Mouse (Mus musculus): Measurements from ENCODE around the gene Ncdn. TPM values are rescaled to one million over a fixed set of nuclear protein-coding genes. Genes with fewer than 3 reads are reported as not detected.

The Ncdn gene
- polyA plus RNA-seq, 1 experiment from 2014 or later = 20.4 TPM

GRCm38 (mm10) chr4:126758299-126758698, 5.1 kb upstream of the Ncdn start:
- whole genome bisulfite sequencing (ENCODE audit: insufficient replicate concordance) = 74% methylated on average over 5 of the region's 5 CpGs
- H3K9ac ChIP-seq (ENCODE audit: low read depth, low read length) = no peak overlapping the region

DNA sequence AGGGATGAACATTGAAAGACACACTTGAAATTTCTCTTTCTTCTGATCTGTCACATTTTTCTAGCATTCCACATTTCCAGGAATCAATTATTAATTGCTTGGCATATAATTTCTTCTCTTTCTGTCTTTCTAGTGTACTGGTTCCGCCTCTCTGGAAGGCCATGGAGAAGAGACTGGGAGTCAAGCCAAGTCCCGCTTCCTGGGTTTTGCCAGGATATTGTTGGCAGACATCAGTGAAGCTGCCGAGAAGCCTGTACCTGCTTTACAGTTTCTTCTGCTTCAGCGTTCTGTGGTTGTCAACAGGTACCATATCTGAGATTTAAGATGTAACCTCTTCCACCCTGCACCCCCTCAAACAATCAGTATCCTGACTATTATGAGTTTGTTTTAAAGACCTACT, 3.5 kb upstream of the Ncdn start:
- H3K9ac ChIP-seq (ENCODE audit: low read depth, low read length) = no peak overlapping the region
- no peak overlapping the region for H3K4me2 ChIP-seq
- no peaks in the 10 kb centered on the region for H3K9me3 ChIP-seq (replicated peaks; ENCODE audit: control insufficient read depth, low read length)
- H3K4me3 ChIP-seq (ENCODE audit: low read depth, low read length) = no peak overlapping the region
- no peak overlapping the region for H3K27ac ChIP-seq (ENCODE audit: low read depth, low read length)
- peaks cover 6% of the 10 kb centered on the region; the same call in 1 of the 2 replicates for H3K36me3 ChIP-seq (ENCODE audit: control insufficient read depth, insufficient read depth, low read length)
- 76% methylated on average over 4 of the region's 4 CpGs for WGBS (ENCODE audit: insufficient replicate concordance)
- no peak for ATAC-seq (replicated peaks; ENCODE audit: insufficient number of reproducible peaks, low FRiP score, low TSS enrichment)
- peaks cover 10% of the 10 kb centered on the region for H3K4me1 ChIP-seq (ENCODE audit: control insufficient read depth, insufficient read depth, low read length)
- H3K27me3 ChIP-seq (ENCODE audit: control insufficient read depth, insufficient read depth, low read length) = no peaks in the 10 kb centered on the region

More at GRCm38 (mm10) chr4:126758299-126758698, 5.1 kb upstream of the Ncdn start:
- Histone ChIP-seq H3K9me3 (replicated peaks; ENCODE audit: control insufficient read depth, low read length) (no peaks in the 10 kb centered on the region), H3K4me3 (ENCODE audit: low read depth, low read length) (no peak overlapping the region), H3K27ac (ENCODE audit: low read depth, low read length) (no peak overlapping the region), H3K36me3 (ENCODE audit: control insufficient read depth, insufficient read depth, low read length) (peaks cover 6% of the 10 kb centered on the region; the same call in 1 of the 2 replicates), H3K4me1 (ENCODE audit: control insufficient read depth, insufficient read depth, low read length) (peaks cover 4% of the 10 kb centered on the region), H3K27me3 (ENCODE audit: control insufficient read depth, insufficient read depth, low read length) (no peaks in the 10 kb centered on the region), H3K4me2 (no peak overlapping the region)
- ATAC-seq (replicated peaks; ENCODE audit: insufficient number of reproducible peaks, low FRiP score, low TSS enrichment) = no peak

GRCm38 (mm10) chr4:126754736-126755374, 1.6 kb upstream of the Ncdn start:
- ATAC-seq (replicated peaks; ENCODE audit: insufficient number of reproducible peaks, low FRiP score, low TSS enrichment) = no peak
- H3K27ac ChIP-seq (ENCODE audit: low read depth, low read length) = no peak overlapping the region
- H3K4me2 ChIP-seq = peak overlapping the region; percentile 94
- peaks cover 14% of the 10 kb centered on the region for H3K4me1 ChIP-seq (ENCODE audit: control insufficient read depth, insufficient read depth, low read length)
- no peaks in the 10 kb centered on the region; the same call in 1 of the 2 replicates for H3K36me3 ChIP-seq (ENCODE audit: control insufficient read depth, insufficient read depth, low read length)
- no peaks in the 10 kb centered on the region for H3K27me3 ChIP-seq (ENCODE audit: control insufficient read depth, insufficient read depth, low read length)
- WGBS (ENCODE audit: insufficient replicate concordance) = 47% methylated on average over 12 of the region's 12 CpGs
- H3K9me3 ChIP-seq (replicated peaks; ENCODE audit: control insufficient read depth, low read length) = no peaks in the 10 kb centered on the region
- H3K4me3 ChIP-seq (ENCODE audit: low read depth, low read length) = peak overlapping the region; percentile 92
- H3K9ac ChIP-seq (ENCODE audit: low read depth, low read length) = no peak overlapping the region

DNA sequence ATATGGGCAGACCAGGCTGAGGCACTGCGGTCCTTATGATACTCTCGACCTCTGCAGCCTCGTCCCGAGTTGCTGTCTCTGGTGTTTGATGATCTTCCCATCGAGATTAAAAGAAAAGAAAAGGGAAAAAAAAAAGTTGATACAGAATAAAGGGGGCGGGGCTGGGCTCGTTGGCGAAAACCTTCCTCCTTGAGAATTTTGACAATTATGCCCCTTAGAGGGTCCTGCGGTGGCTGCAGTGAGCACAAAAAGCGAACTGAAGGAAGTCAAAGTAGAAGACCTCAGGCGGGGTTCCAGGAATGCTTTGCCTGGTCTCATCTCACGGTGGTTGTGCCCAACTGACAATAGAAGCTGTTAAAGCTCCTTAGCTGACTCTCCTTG, 983 bp upstream of the Ncdn start:
- Histone ChIP-seq H3K9me3 (replicated peaks; ENCODE audit: control insufficient read depth, low read length) (no peaks in the 10 kb centered on the region), H3K36me3 (ENCODE audit: control insufficient read depth, insufficient read depth, low read length) (peaks cover 2% of the 10 kb centered on the region; the same call in 1 of the 2 replicates), H3K4me3 (ENCODE audit: low read depth, low read length) (peak overlapping the region; percentile 92), H3K27ac (ENCODE audit: low read depth, low read length) (peak overlapping the region; percentile 95; the same call in 1 of the 2 replicates), H3K9ac (ENCODE audit: low read depth, low read length) (peak overlapping the region; percentile 88), H3K27me3 (ENCODE audit: control insufficient read depth, insufficient read depth, low read length) (no peaks in the 10 kb centered on the region), H3K4me1 (ENCODE audit: control insufficient read depth, insufficient read depth, low read length) (peaks cover 14% of the 10 kb centered on the region), H3K4me2 (peak overlapping the region; percentile 94)
- 2% methylated on average over 12 of the region's 12 CpGs for WGBS (ENCODE audit: insufficient replicate concordance)
- ATAC-seq (replicated peaks; ENCODE audit: insufficient number of reproducible peaks, low FRiP score, low TSS enrichment) = no peak

DNA sequence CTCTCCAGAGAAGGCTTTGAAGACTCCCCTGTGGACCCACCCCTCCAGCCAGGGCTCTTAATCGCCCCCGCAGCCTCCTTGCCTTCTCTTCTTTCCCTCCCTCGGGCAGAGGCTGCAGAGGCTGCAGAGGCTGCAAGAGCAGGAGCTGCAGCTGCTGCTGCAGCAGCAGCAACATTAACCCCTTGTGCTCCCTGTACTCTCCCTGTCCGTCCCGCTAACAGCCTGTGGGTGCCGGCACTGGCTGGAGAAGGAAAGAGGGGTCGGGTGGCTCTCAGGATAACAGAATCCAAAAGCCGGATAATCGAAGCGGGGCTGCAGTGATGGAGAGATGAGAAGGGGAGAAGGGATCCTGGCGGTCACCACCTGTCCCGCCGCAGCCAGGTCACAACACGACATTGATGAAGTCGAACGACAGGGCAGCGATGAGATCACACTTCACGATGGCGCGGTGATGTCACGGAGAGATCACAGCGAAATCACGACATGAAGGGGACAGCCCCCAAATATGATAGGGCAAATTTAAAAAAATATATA, 563 bp downstream of the Ncdn start:
- no peaks in the 10 kb centered on the region for H3K27me3 ChIP-seq (ENCODE audit: control insufficient read depth, insufficient read depth, low read length)
- peak overlapping the region; percentile 88 for H3K9ac ChIP-seq (ENCODE audit: low read depth, low read length)
- peak overlapping the region; percentile 92 for H3K4me3 ChIP-seq (ENCODE audit: low read depth, low read length)
- no peak for ATAC-seq (replicated peaks; ENCODE audit: insufficient number of reproducible peaks, low FRiP score, low TSS enrichment)
- no peaks in the 10 kb centered on the region for H3K9me3 ChIP-seq (replicated peaks; ENCODE audit: control insufficient read depth, low read length)
- H3K4me2 ChIP-seq = peak overlapping the region; percentile 94
- peaks cover 5% of the 10 kb centered on the region; the same call in 1 of the 2 replicates for H3K36me3 ChIP-seq (ENCODE audit: control insufficient read depth, insufficient read depth, low read length)
- H3K27ac ChIP-seq (ENCODE audit: low read depth, low read length) = peak overlapping the region; percentile 95; the same call in 1 of the 2 replicates
- 0% methylated on average over 23 of the region's 23 CpGs for WGBS (ENCODE audit: insufficient replicate concordance)
- H3K4me1 ChIP-seq (ENCODE audit: control insufficient read depth, insufficient read depth, low read length) = peaks cover 14% of the 10 kb centered on the region

DNA sequence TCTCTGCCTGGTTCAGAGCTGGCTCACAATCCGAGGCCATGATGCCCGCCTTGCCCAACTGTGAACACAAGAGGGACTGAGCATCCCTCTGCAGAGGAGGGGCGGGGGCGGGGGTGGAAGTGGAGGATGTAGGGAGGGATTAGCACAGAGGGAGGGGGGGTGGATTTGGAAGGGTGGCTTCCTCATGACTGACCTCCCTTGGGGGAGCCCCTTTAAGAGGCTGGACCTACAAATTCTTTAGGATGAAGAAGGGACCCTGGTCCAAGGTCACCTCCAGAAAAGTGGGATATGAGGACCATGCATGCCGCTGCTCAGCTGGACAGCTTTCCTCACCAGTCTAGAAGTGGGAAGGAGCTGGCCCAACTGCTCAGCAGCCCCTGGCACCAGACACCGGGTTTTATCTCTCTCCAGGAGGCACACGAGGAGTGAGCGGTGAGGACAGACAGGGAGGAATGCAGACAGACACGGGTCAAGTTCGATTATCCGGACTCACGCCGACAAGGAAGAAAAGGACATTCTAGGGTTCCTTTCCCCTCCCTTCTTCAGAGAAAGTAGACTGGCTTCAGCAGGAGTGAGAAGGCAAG, 1.1 kb downstream of the Ncdn start:
- no peaks in the 10 kb centered on the region for H3K9me3 ChIP-seq (replicated peaks; ENCODE audit: control insufficient read depth, low read length)
- no peaks in the 10 kb centered on the region for H3K27me3 ChIP-seq (ENCODE audit: control insufficient read depth, insufficient read depth, low read length)
- 10% methylated on average over 13 of the region's 13 CpGs for WGBS (ENCODE audit: insufficient replicate concordance)
- peaks cover 14% of the 10 kb centered on the region for H3K4me1 ChIP-seq (ENCODE audit: control insufficient read depth, insufficient read depth, low read length)
- peak overlapping the region; percentile 88 for H3K9ac ChIP-seq (ENCODE audit: low read depth, low read length)
- no peak for ATAC-seq (replicated peaks; ENCODE audit: insufficient number of reproducible peaks, low FRiP score, low TSS enrichment)
- H3K27ac ChIP-seq (ENCODE audit: low read depth, low read length) = 0 out of 2 replicates have a peak overlapping the region, but pooled peaks have one; percentile 10
- H3K4me2 ChIP-seq = peak overlapping the region; percentile 94
- H3K4me3 ChIP-seq (ENCODE audit: low read depth, low read length) = peak overlapping the region; percentile 92
- H3K36me3 ChIP-seq (ENCODE audit: control insufficient read depth, insufficient read depth, low read length) = peaks cover 5% of the 10 kb centered on the region; the same call in 1 of the 2 replicates

- Histone ChIP-seq H3K4me1 (ENCODE audit: control insufficient read depth, insufficient read depth, low read length) (peaks cover 14% of the 10 kb centered on the region), H3K4me2 (peak overlapping the region; percentile 94), H3K36me3 (ENCODE audit: control insufficient read depth, insufficient read depth, low read length) (peaks cover 5% of the 10 kb centered on the region; the same call in 1 of the 2 replicates), H3K27me3 (ENCODE audit: control insufficient read depth, insufficient read depth, low read length) (no peaks in the 10 kb centered on the region), H3K9me3 (replicated peaks; ENCODE audit: control insufficient read depth, low read length) (no peaks in the 10 kb centered on the region), H3K9ac (ENCODE audit: low read depth, low read length) (peak overlapping the region; percentile 39; the same call in 1 of the 2 replicates), H3K4me3 (ENCODE audit: low read depth, low read length) (peak overlapping the region; percentile 92), H3K27ac (ENCODE audit: low read depth, low read length) (0 out of 2 replicates have a peak overlapping the region, but pooled peaks have one; percentile 10)
- no peak for ATAC-seq (replicated peaks; ENCODE audit: insufficient number of reproducible peaks, low FRiP score, low TSS enrichment)
- WGBS (ENCODE audit: insufficient replicate concordance) = 56% methylated on average over 10 of the region's 10 CpGs
Observed at GRCm38 (mm10) chr4:126751556-126752023, 1.6 kb downstream of the Ncdn start.

DNA sequence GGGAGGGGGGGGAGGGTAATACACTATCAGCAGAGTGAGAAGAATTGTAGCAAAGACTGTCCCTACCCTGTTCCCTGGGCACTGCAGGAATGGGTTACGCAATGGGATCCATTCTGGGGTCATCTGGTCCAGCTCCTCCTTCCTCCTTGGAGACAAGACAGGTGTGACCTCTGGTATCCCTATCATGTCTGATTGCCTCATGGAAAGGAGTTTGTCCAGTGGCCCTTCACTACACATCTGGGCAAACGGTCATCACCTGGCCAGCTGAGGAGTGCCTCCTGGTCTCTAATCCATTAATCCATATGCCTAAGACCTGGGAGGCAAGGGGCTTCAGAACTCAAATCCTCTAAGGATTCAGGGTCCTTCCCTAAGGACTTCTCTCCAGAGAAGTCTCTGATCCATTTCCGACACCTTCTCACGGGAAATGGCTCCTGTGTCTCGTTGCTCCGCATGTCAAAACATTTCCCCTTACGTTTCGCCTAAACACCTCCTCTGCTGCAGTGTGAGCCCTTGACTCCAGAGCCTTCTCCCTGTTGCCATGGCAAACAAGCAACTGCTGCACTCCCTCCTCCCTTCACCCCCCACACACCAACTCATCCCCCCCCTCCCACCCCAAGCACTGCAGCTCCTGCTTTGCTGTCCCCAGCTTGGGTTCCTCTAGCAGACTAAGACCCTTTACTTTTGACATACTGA, 2.2 kb downstream of the Ncdn start:
- H3K9ac ChIP-seq (ENCODE audit: low read depth, low read length) = 0 out of 2 replicates have a peak overlapping the region, but pooled peaks have one; percentile 39
- H3K4me1 ChIP-seq (ENCODE audit: control insufficient read depth, insufficient read depth, low read length) = peaks cover 14% of the 10 kb centered on the region
- peaks cover 6% of the 10 kb centered on the region; the same call in 1 of the 2 replicates for H3K36me3 ChIP-seq (ENCODE audit: control insufficient read depth, insufficient read depth, low read length)
- no peak overlapping the region for H3K27ac ChIP-seq (ENCODE audit: low read depth, low read length)
- no peak overlapping the region for H3K4me3 ChIP-seq (ENCODE audit: low read depth, low read length)
- 0 out of 2 replicates have a peak overlapping the region, but pooled peaks have one; percentile 94 for H3K4me2 ChIP-seq
- H3K9me3 ChIP-seq (replicated peaks; ENCODE audit: control insufficient read depth, low read length) = no peaks in the 10 kb centered on the region
- H3K27me3 ChIP-seq (ENCODE audit: control insufficient read depth, insufficient read depth, low read length) = no peaks in the 10 kb centered on the region
- WGBS (ENCODE audit: insufficient replicate concordance) = 72% methylated on average over 8 of the region's 8 CpGs
- no peak for ATAC-seq (replicated peaks; ENCODE audit: insufficient number of reproducible peaks, low FRiP score, low TSS enrichment)
